Mouse (Mus musculus): Measurements from ENCODE around the gene Igsf9.

DNA sequence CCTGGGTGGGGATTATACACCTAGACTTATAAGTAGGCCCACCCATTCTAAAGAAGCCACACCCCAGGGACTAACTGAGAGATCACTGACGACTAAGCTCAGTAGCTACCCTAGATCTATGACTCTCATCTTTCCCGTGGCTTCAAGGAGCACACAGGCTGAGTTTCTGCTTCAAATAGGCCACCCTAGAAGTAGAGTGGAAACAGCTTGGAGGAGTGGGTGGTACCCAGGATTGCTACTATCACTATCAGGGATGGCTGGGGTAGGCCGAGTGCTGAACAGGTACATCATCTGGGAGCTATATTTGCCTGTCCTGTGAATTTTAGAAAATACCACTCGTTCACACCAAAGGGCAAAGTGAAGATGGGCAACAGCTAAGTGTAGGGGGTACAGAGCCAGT, 6.3 kb downstream of the Igsf9 start:
- TF ChIP-seq CTCF (IDR thresholded peaks at IDR 0.05; ENCODE audit: low read depth) (no peak), EP300 (IDR thresholded peaks at IDR 0.05; ENCODE audit: low read depth) (no peak)
